Mouse (Mus musculus) G1E (cell line): Measurements from ENCODE around the gene Nars2. TPM values are rescaled to one million over a fixed set of nuclear protein-coding genes. Genes with fewer than 3 reads are reported as not detected.

Experiments
- ATAC-seq: 2 replicates; pipeline ENCODE4 v1.8.0; 2016; ENCODE audit warnings: mild to moderate bottlenecking; ENCODE audit not compliant: insufficient number of reproducible peaks, poor library complexity, low FRiP score, severe bottlenecking; ENCODE audit errors: extremely low read depth
- DNase-seq: peaks from one replicate; pipeline ENCODE4 v3.0.0; 2012; ENCODE audit warnings: low spot score
- H3K27me3 ChIP-seq: 2 replicates; pipeline ENCODE4 v1.6.1; 2012; ENCODE audit warnings: mild to moderate bottlenecking, low read length, inconsistent platforms; ENCODE audit not compliant: insufficient read depth
- H3K36me3 ChIP-seq: replicated peaks from 2 replicates; pipeline ENCODE3; 2012; ENCODE audit warnings: mild to moderate bottlenecking, inconsistent platforms
- H3K4me1 ChIP-seq: 2 replicates; pipeline ENCODE4 v1.6.1; 2012; ENCODE audit warnings: low read depth, low read length, inconsistent platforms, mixed read lengths; ENCODE audit not compliant: insufficient read depth
- H3K4me3 ChIP-seq: 2 replicates; pipeline ENCODE4 v1.5.1; 2012; ENCODE audit warnings: low read depth, mild to moderate bottlenecking, inconsistent platforms, low read length, moderate library complexity, mixed read lengths
- H3K9me3 ChIP-seq: replicated peaks from 2 replicates; pipeline ENCODE4 v1.6.1; 2012; ENCODE audit warnings: inconsistent platforms
- CTCF ChIP-seq: IDR thresholded peaks from 2 replicates; pipeline ENCODE4 v1.5.1; 2012; ENCODE audit warnings: low read depth, low read length, inconsistent platforms, mixed read lengths
- GATA1 ChIP-seq: IDR thresholded peaks from 2 replicates; pipeline ENCODE4 v1.6.1; 2012; ENCODE audit warnings: borderline replicate concordance, low read length, inconsistent platforms, mixed read lengths
- GATA2 ChIP-seq: IDR thresholded peaks from 2 replicates; pipeline ENCODE4 v1.6.1; 2012; ENCODE audit warnings: low read depth, low read length, inconsistent platforms, borderline replicate concordance
- POLR2AphosphoS5 ChIP-seq: IDR thresholded peaks from 2 replicates; pipeline ENCODE4 v1.6.1; 2012; ENCODE audit warnings: low read depth, low read length, inconsistent platforms; ENCODE audit not compliant: insufficient replicate concordance
- TAL1 ChIP-seq: conservative IDR thresholded peaks from 2 replicates; pipeline ENCODE4 v1.6.1; 2012; ENCODE audit warnings: low read depth, low read length, inconsistent platforms, mixed read lengths
- polyA plus RNA-seq: library from polyadenylated mRNA; stranded (reverse); fragments of >175 nt; gene quantifications from 2 replicates; pipeline ENCODE4 v1.2.3, GENCODE M21; 2012
- total RNA-seq, 2 experiments: library from RNA; stranded (forward) in 1 of 2; stranded (reverse) in 1 of 2; fragments of 200-1000 nt in 1 of 2; fragments of >200 nt in 1 of 2; fragmentation: Nextera tagmentation in 1 of 2; gene quantifications; 2 replicates each; pipeline ENCODE4 v1.2.3; 2014 to 2017

Gene Nars2
- total and polyA plus RNA-seq, 3 experiments, result 9.8 to 45.6 (median 24.4) TPM

DNA sequence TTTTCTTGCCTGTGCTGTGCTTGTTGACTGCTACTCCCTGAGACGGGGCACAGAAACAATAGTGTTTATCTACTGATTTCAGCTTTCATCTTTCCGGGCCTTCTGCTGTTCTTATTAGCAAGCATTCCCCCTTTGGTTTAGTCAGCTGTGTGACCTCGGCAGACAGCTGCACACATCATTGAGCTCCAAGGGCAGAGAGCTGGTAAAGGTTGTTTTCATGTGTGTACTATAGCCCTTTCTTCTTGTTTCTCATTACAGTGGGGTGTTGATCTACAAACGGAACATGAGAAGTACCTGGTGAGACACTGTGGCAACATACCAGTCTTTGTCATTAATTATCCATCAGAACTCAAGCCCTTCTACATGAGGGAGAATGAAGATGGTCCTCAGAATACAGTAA lies 88.3 kb downstream of the Nars2 start:
- Histone ChIP-seq H3K27me3 (no peaks in the 10 kb centered on the region), H3K4me3 (no peak overlapping the region), H3K9me3 (no peaks in the 10 kb centered on the region), H3K36me3 (peaks cover 74% of the 10 kb centered on the region), H3K4me1 (no peaks in the 10 kb centered on the region)
- no peak for TF ChIP-seq POLR2AphosphoS5
- TF ChIP-seq CTCF, result no peak
- no peak for TF ChIP-seq TAL1
- no peak for TF ChIP-seq GATA2
- TF ChIP-seq GATA1, result no peak
- DNase-seq (no peak), ATAC-seq (no peak)

DNA sequence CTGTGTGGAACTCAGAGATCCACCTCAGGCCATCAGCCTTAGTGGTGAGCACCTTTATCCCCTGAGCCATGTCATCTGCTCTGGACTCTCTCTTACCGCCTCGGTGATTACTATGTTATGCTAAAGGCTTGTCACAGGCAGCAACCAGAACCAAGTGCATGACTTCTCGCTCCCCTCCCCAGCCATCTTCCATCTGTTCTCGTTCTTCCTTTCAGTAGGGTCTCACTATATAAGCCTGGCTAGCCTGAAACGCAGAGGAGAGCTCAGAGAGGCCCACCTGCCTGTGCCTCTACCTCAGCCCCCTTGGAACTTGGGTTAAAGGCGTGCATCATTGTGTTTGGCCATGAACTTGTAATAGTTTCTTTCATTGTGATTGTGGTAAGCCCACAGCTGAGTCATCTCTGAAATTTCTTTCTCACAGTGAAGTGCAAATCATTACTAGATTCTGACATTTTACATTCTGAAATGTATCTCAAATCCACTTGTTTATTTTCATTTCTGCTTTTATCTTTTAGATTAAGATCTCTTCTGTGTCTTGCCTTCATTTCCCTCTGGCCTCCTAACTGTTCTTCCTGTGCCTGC lies 90.7 kb downstream of the Nars2 start:
- Histone ChIP-seq H3K4me3 (no peak overlapping the region), H3K36me3 (peaks cover 72% of the 10 kb centered on the region), H3K4me1 (no peaks in the 10 kb centered on the region), H3K9me3 (no peaks in the 10 kb centered on the region), H3K27me3 (no peaks in the 10 kb centered on the region)
- no peak for TF ChIP-seq GATA1
- no peak for TF ChIP-seq GATA2
- TF ChIP-seq CTCF, result no peak
- no peak for TF ChIP-seq TAL1
- TF ChIP-seq POLR2AphosphoS5, result no peak
- DNase-seq (no peak), ATAC-seq (no peak)

DNA sequence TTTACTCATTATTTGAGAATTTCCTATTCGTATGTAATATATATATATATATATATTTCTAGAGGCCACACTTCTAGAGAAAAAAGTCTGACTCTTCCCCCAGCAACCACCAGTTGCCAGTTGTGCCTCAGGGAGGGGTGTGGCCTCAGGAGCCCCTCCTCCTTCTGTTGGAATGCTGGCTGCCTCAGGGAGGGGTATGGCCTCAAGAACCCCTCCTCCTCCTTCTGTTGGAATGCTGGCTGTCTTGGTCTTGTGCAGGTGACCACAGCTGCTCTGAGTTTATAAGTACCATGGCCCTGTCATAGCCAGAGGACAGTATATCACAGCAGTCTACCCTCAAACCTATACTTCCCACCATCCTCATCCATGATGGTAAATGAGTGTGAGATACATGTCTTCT lies 91.7 kb downstream of the Nars2 start:
- ATAC-seq, result no peak
- TF ChIP-seq GATA1 (no peak), TAL1 (no peak)
- peaks cover 75% of the 10 kb centered on the region for H3K36me3 ChIP-seq
- H3K27me3 ChIP-seq, result no peaks in the 10 kb centered on the region
- H3K4me3 ChIP-seq, result no peak overlapping the region
- no peaks in the 10 kb centered on the region for H3K9me3 ChIP-seq
- no peak for DNase-seq
- no peaks in the 10 kb centered on the region for H3K4me1 ChIP-seq

DNA sequence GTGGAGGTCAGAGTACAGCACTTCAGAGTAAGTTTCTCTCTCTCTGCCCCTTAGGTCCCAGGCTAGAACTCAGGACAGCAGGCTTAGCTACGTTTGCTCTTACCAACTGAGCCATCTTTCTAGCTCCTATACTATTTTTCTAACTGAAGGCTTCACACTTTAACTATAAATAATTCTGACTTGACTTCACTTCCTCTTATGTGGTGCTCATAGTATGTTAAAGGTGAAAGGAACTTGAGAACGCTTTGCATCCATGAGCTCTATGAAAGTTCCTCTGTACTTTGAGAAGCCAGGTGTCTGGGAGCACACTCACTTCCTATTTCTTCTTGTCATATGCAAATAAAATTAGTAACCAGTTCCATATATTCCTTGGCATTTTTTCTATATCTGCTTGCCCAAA lies 109.7 kb downstream of the Nars2 start:
- no peaks in the 10 kb centered on the region for H3K27me3 ChIP-seq
- H3K9me3 ChIP-seq, result peaks cover 1% of the 10 kb centered on the region; the same call in 1 of the 2 replicates
- H3K4me1 ChIP-seq, result no peaks in the 10 kb centered on the region
- DNase-seq (no peak), ATAC-seq (no peak)
- H3K36me3 ChIP-seq, result peaks cover 73% of the 10 kb centered on the region
- TF ChIP-seq GATA2 (no peak), POLR2AphosphoS5 (no peak), TAL1 (no peak), GATA1 (no peak), CTCF (no peak)
- H3K4me3 ChIP-seq, result no peak overlapping the region

DNA sequence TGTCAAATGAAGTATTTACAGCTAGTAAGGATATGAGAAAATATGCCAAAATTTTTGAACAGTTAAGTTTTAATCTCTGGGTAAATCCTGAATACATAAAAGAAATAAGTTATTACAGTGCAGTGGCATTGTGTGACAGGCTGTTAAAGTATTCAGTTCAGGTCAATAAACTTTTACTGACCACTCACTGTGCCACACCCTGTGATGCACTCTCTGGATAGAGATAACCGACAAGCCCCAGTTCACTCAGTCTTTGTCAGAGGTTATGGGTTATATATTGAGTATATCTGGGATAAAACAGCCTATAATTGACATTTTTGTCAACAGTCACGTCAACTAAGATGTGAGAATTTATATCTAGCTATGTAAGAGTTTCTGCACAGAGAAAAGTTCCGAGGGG lies 120.2 kb downstream of the Nars2 start:
- DNase-seq (no peak), ATAC-seq (peak; percentile 63)
- Histone ChIP-seq H3K9me3 (no peaks in the 10 kb centered on the region), H3K4me1 (peaks cover 30% of the 10 kb centered on the region), H3K4me3 (no peak overlapping the region), H3K36me3 (peaks cover 34% of the 10 kb centered on the region), H3K27me3 (no peaks in the 10 kb centered on the region)
- TF ChIP-seq POLR2AphosphoS5 (no peak), CTCF (no peak), TAL1 (no peak), GATA1 (no peak), GATA2 (no peak)

DNA sequence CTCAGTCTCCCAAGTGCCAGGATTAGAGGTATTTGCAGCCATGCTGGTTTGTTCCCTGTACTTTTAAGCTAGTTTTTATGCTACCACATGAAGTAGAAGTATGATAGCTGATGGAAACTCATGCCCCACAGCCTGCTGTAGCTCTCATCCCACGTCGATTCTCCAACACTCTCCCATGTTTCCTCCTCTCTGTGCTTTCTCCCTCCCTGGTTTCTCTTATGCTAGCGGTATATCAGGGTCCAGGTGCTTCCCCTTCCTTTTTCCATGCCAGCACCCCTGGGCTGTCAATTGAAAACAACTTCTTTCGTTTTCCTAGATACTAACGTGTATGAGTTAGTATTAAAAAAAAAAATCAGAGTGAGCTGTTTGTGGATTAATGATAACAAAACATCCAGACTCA lies 120.8 kb downstream of the Nars2 start:
- Histone ChIP-seq H3K27me3 (no peaks in the 10 kb centered on the region), H3K36me3 (peaks cover 33% of the 10 kb centered on the region), H3K4me3 (no peak overlapping the region), H3K4me1 (peaks cover 28% of the 10 kb centered on the region), H3K9me3 (no peaks in the 10 kb centered on the region)
- TF ChIP-seq GATA2, result no peak
- TF ChIP-seq TAL1, result no peak
- no peak for TF ChIP-seq CTCF
- TF ChIP-seq GATA1, result no peak
- DNase-seq (no peak), ATAC-seq (no peak)

DNA sequence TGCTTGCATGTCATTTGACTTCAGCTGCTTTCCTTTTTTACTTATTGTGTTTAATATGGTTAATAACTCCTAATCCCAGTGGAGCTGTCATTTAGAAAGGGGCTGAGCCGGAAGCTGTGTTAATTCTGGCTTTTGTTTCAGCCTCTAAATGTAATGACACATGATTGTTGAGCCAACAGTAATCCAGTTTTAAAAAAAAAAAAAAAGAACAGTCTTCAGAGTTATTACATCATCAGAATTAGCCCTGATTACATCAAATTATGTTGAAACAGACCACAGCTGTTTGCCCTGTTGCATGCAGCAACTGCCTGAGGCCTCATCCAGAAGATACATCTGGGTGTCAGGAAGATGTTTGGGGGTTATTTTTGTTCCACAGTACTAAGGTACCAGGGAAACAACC lies 123.7 kb downstream of the Nars2 start:
- H3K27me3 ChIP-seq, result no peaks in the 10 kb centered on the region
- TF ChIP-seq CTCF (no peak), GATA1 (no peak), GATA2 (no peak), TAL1 (no peak), POLR2AphosphoS5 (no peak)
- peaks cover 32% of the 10 kb centered on the region for H3K4me1 ChIP-seq
- DNase-seq, result no peak
- peaks cover 25% of the 10 kb centered on the region for H3K36me3 ChIP-seq
- ATAC-seq, result no peak
- no peak overlapping the region for H3K4me3 ChIP-seq
- H3K9me3 ChIP-seq, result no peaks in the 10 kb centered on the region
